Comparison of ENCODE assay signal across 8 mouse cellular contexts in genomic region chr9:110896595-110896994, GRCm38 (mm10). TPM values are rescaled to one million over a fixed set of nuclear protein-coding genes. Genes with fewer than 3 reads are reported as not detected.
DNase-seq lines count a peak whose midpoint lies in the region; ATAC-seq and TF ChIP-seq lines count a peak whose summit lies in the region.

No protein-coding gene starts in this region.

- H3K9me3 ChIP-seq in lung, embryonic 14.5 days (ENCODE audit: low read depth, low read length) = no peaks in the 10 kb centered on the region
- no peaks in the 10 kb centered on the region for H3K9me3 ChIP-seq in embryonic facial prominence, embryonic 13.5 days
- no peaks in the 10 kb centered on the region for H3K9me3 ChIP-seq in limb, embryonic 14.5 days (ENCODE audit: control insufficient read depth, low read length)
- H3K9me3 ChIP-seq in stomach, embryonic 15.5 days = no peaks in the 10 kb centered on the region

- no peak overlapping the region for H3K9ac ChIP-seq in lung, embryonic 14.5 days
- H3K9ac ChIP-seq in embryonic facial prominence, embryonic 13.5 days = no peak overlapping the region
- no peak overlapping the region for H3K9ac ChIP-seq in limb, embryonic 14.5 days (ENCODE audit: low read depth, low read length, severe bottlenecking)
- H3K9ac ChIP-seq in stomach, embryonic 15.5 days = no peak overlapping the region

- peak; percentile 14 for DNase-seq in lung, embryonic 14.5 days
- DNase-seq in lung, postnatal 14 days = no peak
- no peak for DNase-seq in limb, embryonic 14.5 days (ENCODE audit: low spot score)
- no peak for DNase-seq in ovary, postnatal 10 days (ENCODE audit: low spot score)
- no peak for DNase-seq in cerebellum, adult 9-11 months
- DNase-seq in cerebellum, postnatal 25 days = no peak

- no peak overlapping the region for H3K27ac ChIP-seq in lung, embryonic 14.5 days (ENCODE audit: low read depth)
- H3K27ac ChIP-seq in embryonic facial prominence, embryonic 13.5 days = no peak overlapping the region
- no peak overlapping the region for H3K27ac ChIP-seq in limb, embryonic 14.5 days (replicated peaks; ENCODE audit: low read depth, low read length)
- H3K27ac ChIP-seq in stomach, embryonic 15.5 days = no peak overlapping the region

- no peaks in the 10 kb centered on the region for H3K4me1 ChIP-seq in lung, embryonic 14.5 days (ENCODE audit: insufficient read depth)
- peaks cover 10% of the 10 kb centered on the region; the same call in 1 of the 2 replicates for H3K4me1 ChIP-seq in embryonic facial prominence, embryonic 13.5 days
- no peaks in the 10 kb centered on the region for H3K4me1 ChIP-seq in limb, embryonic 14.5 days (ENCODE audit: control insufficient read depth, insufficient read depth, low read length)
- peaks cover 6% of the 10 kb centered on the region; the same call in 1 of the 2 replicates for H3K4me1 ChIP-seq in stomach, embryonic 15.5 days

- no peak overlapping the region for H3K4me3 ChIP-seq in lung, embryonic 14.5 days (ENCODE audit: low read depth, low read length)
- H3K4me3 ChIP-seq in embryonic facial prominence, embryonic 13.5 days = no peak overlapping the region
- no peak overlapping the region for H3K4me3 ChIP-seq in limb, embryonic 14.5 days (replicated peaks; ENCODE audit: low read length)
- no peak overlapping the region for H3K4me3 ChIP-seq in stomach, embryonic 15.5 days (replicated peaks)

- no peak for TF ChIP-seq CTCF in lung, embryonic 14.5 days (IDR thresholded peaks at IDR 0.05; ENCODE audit: low read depth)

- ATAC-seq in lung, embryonic 14.5 days (ENCODE audit: insufficient read depth) = peak; percentile 54
- ATAC-seq in embryonic facial prominence, embryonic 13.5 days (ENCODE audit: insufficient number of reproducible peaks, insufficient read depth, low FRiP score, low TSS enrichment, low read depth) = peak; percentile 6; the same call in 1 of the 2 replicates
- ATAC-seq in limb, embryonic 14.5 days (ENCODE audit: low FRiP score, low read depth) = no peak
- ATAC-seq in stomach, embryonic 15.5 days (ENCODE audit: insufficient read depth, low FRiP score, low read depth) = 0 out of 2 replicates have a peak, but pooled peaks have one; percentile 16

- no peaks in the 10 kb centered on the region for H3K27me3 ChIP-seq in lung, embryonic 14.5 days (ENCODE audit: insufficient read depth, low read length)
- no peaks in the 10 kb centered on the region; the same call in 1 of the 2 replicates for H3K27me3 ChIP-seq in embryonic facial prominence, embryonic 13.5 days
- H3K27me3 ChIP-seq in limb, embryonic 14.5 days (ENCODE audit: control insufficient read depth, insufficient read depth, low read length) = no peaks in the 10 kb centered on the region
- H3K27me3 ChIP-seq in stomach, embryonic 15.5 days (replicated peaks) = no peaks in the 10 kb centered on the region

- no peak for TF ChIP-seq POLR2A in limb, embryonic 14.5 days (IDR thresholded peaks at IDR 0.05; ENCODE audit: borderline replicate concordance, extremely low read depth, insufficient read depth, insufficient read length)

- H3K36me3 ChIP-seq in lung, embryonic 14.5 days (ENCODE audit: insufficient read depth) = no peaks in the 10 kb centered on the region
- H3K36me3 ChIP-seq in embryonic facial prominence, embryonic 13.5 days = no peaks in the 10 kb centered on the region
- H3K36me3 ChIP-seq in limb, embryonic 14.5 days (ENCODE audit: control insufficient read depth, insufficient read depth, low read length) = no peaks in the 10 kb centered on the region
- no peaks in the 10 kb centered on the region for H3K36me3 ChIP-seq in stomach, embryonic 15.5 days

- WGBS in lung, embryonic 14.5 days = 6% methylated on average over 6 of the region's 6 CpGs
- 1% methylated on average over 6 of the region's 6 CpGs for WGBS in embryonic facial prominence, embryonic 13.5 days
- 5% methylated on average over 6 of the region's 6 CpGs for WGBS in limb, embryonic 14.5 days
- 12% methylated on average over 6 of the region's 6 CpGs for WGBS in stomach, embryonic 15.5 days

- H3K4me2 ChIP-seq in lung, embryonic 14.5 days = peak overlapping the region; percentile 30
- peak overlapping the region; percentile 40 for H3K4me2 ChIP-seq in embryonic facial prominence, embryonic 13.5 days
- H3K4me2 ChIP-seq in limb, embryonic 14.5 days (replicated peaks; ENCODE audit: low read depth, low read length, severe bottlenecking) = peak overlapping the region; percentile 23; the same call in 1 of the 2 replicates
- no peak overlapping the region for H3K4me2 ChIP-seq in stomach, embryonic 15.5 days

RNA-seq across cellular contexts. Expression of gene Tmie, which starts 16.7 kb away (rescaled TPM):
- polyA plus RNA-seq in lung, embryonic 14.5 days (2014; fragmentation: Nextera tagmentation; extraction: Ambion mirVana) = 0.21 and 0.31 TPM in 2 replicates
- polyA plus RNA-seq in embryonic facial prominence, embryonic 13.5 days (2015; fragmentation: Nextera tagmentation; extraction: Ambion mirVana) = 2.3 and 2.4 TPM in 2 replicates
- 0.61 and 0.85 TPM in 2 replicates for polyA plus RNA-seq in limb, embryonic 14.5 days (2012; rRNA removed)
- polyA plus RNA-seq in limb, embryonic 14.5 days (2014; fragmentation: Nextera tagmentation; extraction: Ambion mirVana) = 0.37 and 0.52 TPM in 2 replicates
- polyA plus RNA-seq in stomach, embryonic 15.5 days (2015; fragmentation: Nextera tagmentation; extraction: Ambion mirVana) = 1.8 TPM in 2 replicates

RNA-seq across cellular contexts. Expression of gene Als2cl, which starts 16.9 kb away (rescaled TPM):
- 4.5 and 5.1 TPM in 2 replicates for polyA plus RNA-seq in lung, embryonic 14.5 days (2014; fragmentation: Nextera tagmentation; extraction: Ambion mirVana)
- 4.3 and 4.6 TPM in 2 replicates for polyA plus RNA-seq in embryonic facial prominence, embryonic 13.5 days (2015; fragmentation: Nextera tagmentation; extraction: Ambion mirVana)
- polyA plus RNA-seq in limb, embryonic 14.5 days (2012; rRNA removed) = 7.3 and 7.4 TPM in 2 replicates
- polyA plus RNA-seq in limb, embryonic 14.5 days (2014; fragmentation: Nextera tagmentation; extraction: Ambion mirVana) = 1.6 and 1.9 TPM in 2 replicates
- polyA plus RNA-seq in stomach, embryonic 15.5 days (2015; fragmentation: Nextera tagmentation; extraction: Ambion mirVana) = 6.0 and 7.2 TPM in 2 replicates

RNA-seq across cellular contexts. Expression of gene Fam240a, which starts 20.1 kb away (rescaled TPM):
- polyA plus RNA-seq in lung, embryonic 14.5 days (2014; fragmentation: Nextera tagmentation; extraction: Ambion mirVana) = not detected in 2 replicates
- not detected in 2 replicates for polyA plus RNA-seq in embryonic facial prominence, embryonic 13.5 days (2015; fragmentation: Nextera tagmentation; extraction: Ambion mirVana)
- polyA plus RNA-seq in limb, embryonic 14.5 days (2012; rRNA removed) = not detected in 2 replicates
- not detected in 2 replicates for polyA plus RNA-seq in limb, embryonic 14.5 days (2014; fragmentation: Nextera tagmentation; extraction: Ambion mirVana)
- polyA plus RNA-seq in stomach, embryonic 15.5 days (2015; fragmentation: Nextera tagmentation; extraction: Ambion mirVana) = not detected in 2 replicates

RNA-seq across cellular contexts. Expression of gene Prss50, which starts 38.8 kb away (rescaled TPM):
- polyA plus RNA-seq in lung, embryonic 14.5 days (2014; fragmentation: Nextera tagmentation; extraction: Ambion mirVana) = not detected in 2 replicates
- polyA plus RNA-seq in embryonic facial prominence, embryonic 13.5 days (2015; fragmentation: Nextera tagmentation; extraction: Ambion mirVana) = 0.14 and 0.48 TPM in 2 replicates
- polyA plus RNA-seq in limb, embryonic 14.5 days (2012; rRNA removed) = 0.41 and 0.54 TPM in 2 replicates
- 0.21 and 0.26 TPM in 2 replicates for polyA plus RNA-seq in limb, embryonic 14.5 days (2014; fragmentation: Nextera tagmentation; extraction: Ambion mirVana)
- 0.98 and 1.5 TPM in 2 replicates for polyA plus RNA-seq in stomach, embryonic 15.5 days (2015; fragmentation: Nextera tagmentation; extraction: Ambion mirVana)

RNA-seq across cellular contexts. Expression of gene Tdgf1, which starts 49.4 kb away (rescaled TPM):
- polyA plus RNA-seq in lung, embryonic 14.5 days (2014; fragmentation: Nextera tagmentation; extraction: Ambion mirVana) = not detected in 2 replicates
- polyA plus RNA-seq in embryonic facial prominence, embryonic 13.5 days (2015; fragmentation: Nextera tagmentation; extraction: Ambion mirVana) = 0.62 and 0.87 TPM in 2 replicates
- polyA plus RNA-seq in limb, embryonic 14.5 days (2012; rRNA removed) = 0.38 and 0.56 TPM in 2 replicates
- polyA plus RNA-seq in limb, embryonic 14.5 days (2014; fragmentation: Nextera tagmentation; extraction: Ambion mirVana) = 0.40 and 0.54 TPM in 2 replicates
- not detected in 2 replicates for polyA plus RNA-seq in stomach, embryonic 15.5 days (2015; fragmentation: Nextera tagmentation; extraction: Ambion mirVana)
